Mouse (Mus musculus) olfactory bulb, adult 2 months (tissue): ENCODE measurements around the gene Ube2v1.

Experiments used
- CTCF ChIP-seq: fragments of 200-500 bp; IDR thresholded peaks from 2 replicates; pipeline ENCODE4 v1.5.1; 2012; ENCODE audit warnings: low read depth, mild to moderate bottlenecking, low read length, moderate library complexity; ENCODE audit not compliant: insufficient read depth
- POLR2A ChIP-seq: fragments of 200-500 bp; IDR thresholded peaks from 2 replicates; pipeline ENCODE4 v1.6.1; 2012; ENCODE audit warnings: mild to moderate bottlenecking, low read depth, low read length, moderate library complexity; ENCODE audit not compliant: insufficient read depth

GRCm38 (mm10) chr2:167602364-167602763 lies 29.5 kb downstream of the Ube2v1 start:
- TF ChIP-seq CTCF (no peak), POLR2A (no peak)
